Mouse (Mus musculus) embryo, embryonic 9.5 days (tissue): ENCODE measurements around the gene Ugt1a1.
"Not testable (repeated sequence)": the region's sequence is repeated elsewhere in the genome, so short reads cannot be mapped to it uniquely, and the experiment has no call there.

ENCODE experiments used
- DNase-seq: peaks from one replicate; pipeline ENCODE4 v3.0.0-alpha.2; 2017; ENCODE audit errors: extremely low spot score

Ugt1a1 gene

DNA sequence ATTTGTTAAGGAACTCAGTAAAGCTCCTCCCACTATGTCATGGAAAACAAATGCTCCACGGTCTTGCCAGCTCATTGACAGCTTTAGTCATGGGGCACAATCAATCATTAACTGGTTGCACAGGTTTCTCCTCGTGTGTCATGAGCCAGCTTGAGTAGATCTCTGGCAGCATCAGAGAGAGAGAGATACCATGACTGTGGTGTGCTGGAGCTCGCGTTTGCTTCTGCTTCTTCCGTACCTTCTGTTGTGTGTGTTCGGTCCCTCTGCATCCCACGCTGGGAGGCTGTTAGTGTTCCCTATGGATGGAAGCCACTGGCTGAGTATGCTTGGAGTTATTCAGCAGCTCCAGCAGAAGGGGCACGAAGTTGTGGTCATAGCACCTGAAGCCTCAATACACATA, at the start of gene Ugt1a1:
Gene Ugt1a1, plus strand, starts transcription at position 148 of the 400 bp plus-strand sequence.
- peak; percentile 25 for DNase-seq

DNA sequence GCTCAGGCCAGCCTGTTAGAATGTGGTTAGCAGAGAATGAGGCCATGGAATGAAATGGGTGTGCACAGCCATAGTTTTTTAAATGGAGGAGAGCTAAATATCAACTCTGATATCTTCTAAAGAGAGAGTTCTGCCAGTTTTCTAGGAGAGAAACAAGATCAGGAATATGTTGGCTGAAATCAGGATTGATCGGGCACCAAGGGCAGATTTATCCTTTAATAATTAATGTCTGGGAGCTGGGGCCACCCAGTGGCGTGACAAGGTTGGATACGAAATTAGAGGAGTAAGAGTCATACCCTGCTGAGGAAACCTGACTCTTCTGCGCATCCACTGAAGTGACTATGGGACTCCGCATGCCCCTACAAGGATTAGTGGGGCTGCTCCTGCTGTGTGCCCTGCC, 46.0 kb upstream of the Ugt1a1 start, which contains the start of gene Ugt1a5:
Gene Ugt1a5, plus strand, starts transcription at position 302 of the 400 bp plus-strand sequence.
- no peak for DNase-seq

DNA sequence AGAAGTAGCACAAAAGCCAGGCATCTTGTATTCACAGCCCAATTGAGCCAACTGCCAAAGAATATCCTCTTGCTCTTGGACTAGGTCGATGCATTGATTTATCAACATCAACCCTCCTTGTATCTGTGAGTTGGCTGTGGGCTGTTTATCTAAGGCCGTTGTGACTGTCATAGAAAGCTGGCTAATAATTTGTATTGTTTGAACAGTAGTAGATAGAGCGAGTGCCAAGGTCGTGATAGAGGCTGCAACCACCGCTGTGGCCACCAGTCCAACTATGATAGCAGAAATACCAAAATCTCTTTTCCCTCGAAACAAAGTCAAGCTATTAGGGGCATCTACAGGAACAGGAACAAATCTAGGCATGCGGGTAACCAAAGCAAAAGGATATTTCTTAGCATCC, 39.6 kb upstream of the Ugt1a1 start:
- DNase-seq, result not testable (repeated sequence)

DNA sequence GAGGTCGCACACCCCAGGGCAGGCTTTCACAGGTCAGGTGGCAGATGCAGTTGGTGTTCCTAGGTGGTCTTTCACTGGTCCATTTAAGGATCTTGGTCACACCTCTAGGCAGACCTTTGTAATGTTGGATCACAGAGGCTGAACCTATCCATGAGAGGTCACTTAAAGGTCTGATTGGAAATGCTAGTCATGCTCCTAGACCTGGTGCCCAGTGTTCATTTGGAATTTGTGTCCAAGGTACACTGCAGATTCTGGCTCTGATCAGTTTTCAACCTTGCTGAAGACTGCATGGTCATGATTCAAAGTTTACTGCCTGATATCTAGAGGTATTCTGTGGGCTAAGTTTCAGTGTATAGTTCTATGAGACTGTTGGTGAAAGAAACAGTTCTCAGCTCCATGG, 32.1 kb upstream of the Ugt1a1 start:
- DNase-seq, result no peak

DNA sequence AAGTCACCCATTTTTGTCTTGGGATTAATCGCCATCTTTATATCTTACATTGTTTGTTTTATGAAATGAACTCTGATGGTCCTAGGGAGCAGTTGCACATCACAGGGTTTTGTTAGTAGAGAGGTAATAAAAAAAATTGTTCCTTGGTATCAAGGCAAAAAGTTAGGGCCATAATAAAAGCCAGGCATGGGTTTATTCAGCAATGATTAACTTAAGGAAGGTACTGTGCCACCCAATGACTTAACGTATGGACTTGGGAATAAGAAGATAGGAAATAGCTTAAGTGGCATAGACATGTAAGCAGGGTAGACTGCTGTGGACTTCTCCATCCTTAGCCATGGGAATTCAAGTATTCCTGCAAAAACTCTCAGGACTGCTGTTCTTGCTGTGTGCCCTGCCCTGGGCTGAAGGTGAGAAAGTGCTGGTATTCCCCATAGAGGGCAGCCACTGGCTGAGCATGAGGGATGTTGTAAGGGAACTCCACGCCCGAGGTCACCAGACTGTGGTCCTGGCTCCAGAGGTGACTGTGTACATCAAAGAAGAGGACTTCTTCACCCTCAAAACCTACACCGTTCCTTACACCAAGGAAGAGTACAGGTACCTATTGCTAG, 25.3 kb upstream of the Ugt1a1 start:
- no peak for DNase-seq

DNA sequence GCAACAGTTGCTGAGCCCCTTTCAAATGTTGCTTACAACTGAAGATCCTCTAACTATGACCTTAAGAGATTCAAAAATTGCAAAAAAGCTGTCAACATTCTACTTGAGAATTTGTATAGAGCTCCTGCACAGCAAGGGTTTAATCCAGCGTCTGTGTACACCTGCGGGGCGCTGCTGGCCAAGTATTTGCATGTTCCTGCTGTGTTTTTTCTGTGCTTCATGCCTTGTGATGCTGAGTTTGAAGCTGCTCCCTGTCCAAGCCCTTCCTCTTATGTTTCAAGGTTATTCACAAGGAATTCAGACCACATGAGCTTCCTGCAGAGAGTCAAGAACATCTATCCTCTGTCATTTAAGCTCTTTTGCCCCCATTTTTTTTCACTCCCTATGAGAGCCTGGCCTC, 19.6 kb upstream of the Ugt1a1 start:
- no peak for DNase-seq

DNA sequence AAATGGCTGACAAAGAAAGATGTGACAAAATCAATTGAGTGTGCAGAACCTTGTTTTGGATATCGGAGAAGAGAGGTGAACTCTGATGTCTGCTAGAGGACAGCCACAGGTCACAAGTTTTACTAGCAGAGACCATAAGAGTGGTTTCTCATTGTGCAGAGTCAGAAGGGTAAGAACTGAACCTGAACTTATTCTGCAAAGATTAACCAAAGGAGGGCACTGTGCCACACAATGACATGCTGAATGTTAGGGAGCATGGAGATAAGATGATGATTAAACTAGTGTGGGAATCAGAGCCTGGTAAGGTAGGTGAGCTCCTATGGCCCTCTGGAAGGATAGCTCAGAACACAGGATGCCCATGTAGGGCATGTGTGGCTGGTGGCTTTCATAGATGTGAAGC, 16.1 kb upstream of the Ugt1a1 start:
- no peak for DNase-seq

DNA sequence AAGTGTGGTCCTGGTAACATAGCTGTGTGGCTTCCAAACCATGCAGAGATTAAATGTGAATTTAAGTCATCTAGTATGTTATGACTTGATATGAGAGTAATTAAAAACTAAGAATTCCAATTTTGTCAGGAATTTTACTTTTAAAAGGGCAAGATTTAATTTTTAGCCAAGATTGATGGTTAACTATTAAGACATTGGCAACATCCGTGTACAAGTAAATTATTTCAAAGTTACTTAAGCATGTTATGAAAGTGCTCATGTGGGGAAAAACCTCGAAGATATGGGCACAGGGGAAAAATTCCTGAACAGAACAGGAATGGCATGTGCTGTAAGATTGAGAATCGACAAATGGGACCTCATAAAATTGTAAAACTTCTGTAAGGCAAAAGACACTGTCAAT, 14.3 kb upstream of the Ugt1a1 start:
- DNase-seq, result no peak

DNA sequence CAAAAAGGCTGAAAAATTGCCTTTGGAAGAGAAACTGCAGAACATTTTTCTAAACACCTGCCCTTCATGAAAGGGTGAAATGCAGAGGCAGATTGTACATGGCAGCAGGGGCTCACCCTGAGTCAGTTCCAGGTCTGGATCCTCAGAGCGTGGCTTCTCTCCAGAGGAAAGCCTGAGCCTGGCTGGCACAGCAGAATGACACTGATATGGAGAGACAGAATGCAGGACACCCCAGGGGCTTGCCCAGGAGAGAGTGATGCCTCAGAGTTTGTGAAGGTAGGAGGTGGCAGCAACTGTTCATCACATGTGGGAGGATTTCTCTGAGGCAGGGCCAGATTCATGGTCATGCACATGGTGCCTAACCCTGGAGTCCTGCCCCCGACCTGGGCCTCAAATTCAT, 11.8 kb upstream of the Ugt1a1 start:
- DNase-seq, result no peak

DNA sequence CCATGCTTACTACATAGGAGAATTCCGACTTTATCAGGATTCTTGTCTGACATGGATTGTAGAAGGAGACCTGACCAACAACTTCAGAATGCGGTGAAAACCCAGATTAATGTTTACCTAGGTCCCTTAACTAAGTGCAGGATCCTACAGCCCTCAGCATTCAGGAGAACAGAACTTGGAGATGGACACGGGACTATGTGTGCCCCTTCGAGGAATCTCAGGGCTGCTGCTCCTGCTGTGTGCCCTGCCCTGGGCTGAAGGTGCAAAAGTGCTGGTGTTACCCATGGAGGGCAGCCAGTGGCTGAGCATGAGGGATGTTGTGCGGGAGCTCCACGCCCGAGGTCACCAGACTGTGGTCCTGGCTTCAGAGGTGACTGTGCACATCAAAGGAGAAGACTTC, 11.3 kb upstream of the Ugt1a1 start, which contains the start of gene Ugt1a2:
Gene Ugt1a2, plus strand, starts transcription at position 146 of the 400 bp plus-strand sequence.
- DNase-seq, result no peak

DNA sequence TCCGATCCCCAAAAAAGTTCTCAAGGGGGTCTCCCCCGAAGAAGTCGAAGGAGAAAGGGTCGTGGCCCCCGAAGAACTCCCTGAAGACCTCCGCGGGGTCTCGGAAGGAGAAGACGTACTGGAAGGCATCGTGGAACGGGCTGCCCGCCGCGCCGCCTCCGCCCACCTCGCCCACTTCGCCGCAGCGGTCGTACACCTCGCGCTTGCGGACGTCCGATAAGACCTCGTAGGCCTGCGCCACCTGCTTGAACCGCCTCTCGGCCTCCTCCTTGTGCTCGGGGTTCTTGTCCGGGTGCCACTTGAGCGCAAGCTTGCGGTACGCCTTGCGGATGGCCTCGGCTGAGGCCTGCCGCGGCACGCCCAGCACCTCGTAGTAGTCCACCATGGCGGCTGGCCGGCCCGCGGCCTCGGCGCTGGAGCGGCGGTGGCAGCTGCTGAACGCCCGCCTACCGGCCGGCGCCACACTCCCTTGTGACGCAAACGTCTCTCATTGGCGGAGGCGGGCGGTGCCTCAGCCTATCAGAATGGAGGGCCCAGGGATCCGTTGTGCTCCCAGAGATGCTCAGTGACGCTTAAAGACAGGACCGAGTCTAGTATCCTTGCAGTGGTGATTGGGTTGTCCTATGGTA, 6.4 kb upstream of the Ugt1a1 start, which contains the start of gene Dnajb3:
Gene Dnajb3, minus strand, starts transcription at position 489 of the 629 bp plus-strand sequence.
- peak; percentile 85 for DNase-seq

DNA sequence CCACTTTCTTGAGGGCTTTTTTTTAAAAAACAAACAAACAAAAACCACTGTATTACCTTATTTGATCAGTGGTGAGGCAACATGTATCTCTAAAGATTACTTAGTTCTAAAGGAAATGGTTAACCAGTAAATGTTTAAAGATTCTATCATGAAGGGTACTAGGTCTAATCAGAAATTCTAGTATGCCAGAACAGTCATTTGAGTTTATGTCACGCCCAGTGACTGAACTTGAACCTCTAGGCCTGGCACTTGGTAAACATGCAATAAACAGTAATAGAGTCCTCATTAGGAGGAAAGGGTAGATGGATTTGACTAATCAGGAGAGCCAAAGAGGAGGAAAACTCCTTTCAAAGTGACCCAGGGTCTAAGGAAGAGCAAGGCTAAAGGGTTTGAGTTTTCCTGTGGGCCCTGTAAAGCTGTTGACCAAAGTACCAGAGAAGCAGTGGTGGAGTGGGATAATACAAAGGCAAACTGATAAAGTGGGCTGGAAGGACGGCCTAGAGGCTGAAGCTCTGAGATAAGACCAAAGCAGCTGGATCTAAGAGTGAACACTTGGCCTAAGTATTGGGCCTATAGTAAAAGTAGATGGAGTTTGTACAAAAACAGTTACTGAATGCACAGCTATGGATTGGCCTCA, 4.8 kb upstream of the Ugt1a1 start:
- DNase-seq, result no peak

DNA sequence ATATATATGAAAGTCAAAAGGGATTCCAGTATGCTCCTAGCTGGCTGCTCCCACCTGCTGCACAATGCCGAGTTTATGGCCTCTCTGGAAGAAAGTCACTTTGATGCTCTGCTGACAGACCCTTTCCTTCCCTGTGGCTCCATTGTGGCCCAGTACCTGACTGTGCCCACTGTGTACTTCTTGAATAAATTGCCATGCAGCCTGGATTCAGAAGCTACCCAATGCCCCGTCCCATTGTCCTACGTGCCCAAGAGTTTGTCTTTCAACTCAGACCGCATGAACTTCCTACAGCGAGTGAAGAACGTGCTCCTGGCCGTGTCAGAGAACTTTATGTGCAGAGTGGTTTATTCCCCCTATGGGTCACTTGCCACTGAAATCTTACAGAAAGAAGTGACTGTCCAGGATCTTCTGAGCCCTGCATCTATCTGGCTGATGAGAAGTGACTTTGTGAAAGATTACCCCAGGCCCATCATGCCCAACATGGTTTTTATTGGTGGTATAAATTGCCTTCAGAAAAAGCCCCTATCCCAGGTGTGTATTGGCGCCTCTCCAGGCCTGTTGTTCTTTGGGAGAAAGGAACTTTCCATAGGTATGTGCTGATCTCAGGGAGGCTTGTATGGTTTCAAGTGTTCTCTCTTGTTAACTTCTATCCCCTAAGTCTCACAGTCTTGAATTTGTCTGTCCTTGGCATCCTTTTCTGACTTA, 734 bp downstream of the Ugt1a1 start:
- peak; percentile 20 for DNase-seq

DNA sequence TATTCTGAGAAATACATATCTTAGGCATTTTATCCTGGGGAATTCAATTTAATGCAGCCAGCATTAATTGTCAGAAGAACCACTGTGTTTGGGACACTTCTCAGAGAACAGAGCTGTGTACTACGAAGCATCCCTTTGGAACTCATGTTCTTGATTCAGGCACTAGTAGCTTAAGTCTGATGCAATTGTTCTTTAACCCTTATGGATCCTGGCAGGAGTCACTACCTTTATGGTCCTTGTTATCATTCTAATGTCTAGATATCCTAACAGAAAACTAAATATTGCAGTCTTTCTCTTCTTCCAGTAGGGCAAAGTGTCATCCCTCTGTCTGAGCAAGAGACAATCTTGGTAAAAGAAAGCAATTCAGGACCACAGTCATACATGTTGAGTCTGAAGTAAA, 1.3 kb downstream of the Ugt1a1 start:
- no peak for DNase-seq

DNA sequence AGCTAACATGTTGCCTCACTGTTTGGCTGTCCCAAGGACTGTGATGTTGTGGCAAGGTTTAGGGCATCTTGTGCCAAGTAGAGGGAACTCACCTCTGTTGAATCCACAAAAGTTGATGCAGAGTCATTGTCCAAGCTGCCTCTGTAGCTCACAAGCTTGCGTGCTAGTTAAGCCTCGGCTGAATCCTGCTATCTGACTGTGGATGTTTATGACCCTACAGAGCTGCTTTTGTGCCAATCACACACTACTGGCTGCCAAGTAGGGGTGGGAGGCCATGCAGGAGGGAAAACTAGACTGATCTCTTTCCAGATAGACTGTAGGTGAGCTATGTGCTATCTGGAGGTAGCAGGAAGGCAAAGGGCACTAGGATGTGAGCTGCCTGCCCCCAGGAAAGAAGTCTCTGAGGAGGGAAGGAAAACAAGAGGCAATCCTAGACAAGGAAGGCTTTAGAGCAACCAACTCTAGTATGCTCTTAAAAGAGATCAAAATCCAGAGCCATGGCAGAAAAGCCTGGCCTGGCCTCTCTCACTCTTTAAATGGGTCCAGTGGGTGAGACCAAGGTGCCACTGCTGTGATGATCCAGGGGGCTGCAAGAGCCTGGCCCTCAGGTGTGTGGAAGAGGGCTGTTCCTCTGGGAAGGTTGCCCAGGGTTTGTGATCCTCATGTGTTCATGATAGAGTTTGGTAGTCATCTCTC, 2.2 kb downstream of the Ugt1a1 start:
- DNase-seq, result peak; percentile 24

DNA sequence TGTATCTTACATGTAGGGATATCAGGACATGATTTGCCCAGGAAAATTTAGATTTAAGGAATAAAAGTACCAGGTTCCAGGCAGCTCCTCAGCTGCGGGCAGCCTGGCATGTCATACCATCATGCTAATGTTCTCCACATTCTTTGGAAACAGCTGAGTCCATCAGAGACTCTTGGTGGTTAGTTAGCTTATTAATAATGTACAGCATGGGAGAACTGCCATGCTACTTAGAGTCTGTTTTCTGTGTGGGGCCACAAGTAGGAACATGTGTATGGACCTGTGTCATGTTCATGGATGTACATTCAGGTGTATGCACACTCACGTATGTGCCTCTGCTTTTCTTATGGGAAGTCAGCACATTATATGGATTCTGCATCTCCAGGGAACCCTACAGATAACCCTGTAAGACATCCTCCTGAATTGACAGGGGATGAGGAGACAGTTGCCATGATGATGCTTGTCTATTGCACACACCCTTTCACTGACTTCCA, 2.7 kb downstream of the Ugt1a1 start:
- DNase-seq, result no peak

DNA sequence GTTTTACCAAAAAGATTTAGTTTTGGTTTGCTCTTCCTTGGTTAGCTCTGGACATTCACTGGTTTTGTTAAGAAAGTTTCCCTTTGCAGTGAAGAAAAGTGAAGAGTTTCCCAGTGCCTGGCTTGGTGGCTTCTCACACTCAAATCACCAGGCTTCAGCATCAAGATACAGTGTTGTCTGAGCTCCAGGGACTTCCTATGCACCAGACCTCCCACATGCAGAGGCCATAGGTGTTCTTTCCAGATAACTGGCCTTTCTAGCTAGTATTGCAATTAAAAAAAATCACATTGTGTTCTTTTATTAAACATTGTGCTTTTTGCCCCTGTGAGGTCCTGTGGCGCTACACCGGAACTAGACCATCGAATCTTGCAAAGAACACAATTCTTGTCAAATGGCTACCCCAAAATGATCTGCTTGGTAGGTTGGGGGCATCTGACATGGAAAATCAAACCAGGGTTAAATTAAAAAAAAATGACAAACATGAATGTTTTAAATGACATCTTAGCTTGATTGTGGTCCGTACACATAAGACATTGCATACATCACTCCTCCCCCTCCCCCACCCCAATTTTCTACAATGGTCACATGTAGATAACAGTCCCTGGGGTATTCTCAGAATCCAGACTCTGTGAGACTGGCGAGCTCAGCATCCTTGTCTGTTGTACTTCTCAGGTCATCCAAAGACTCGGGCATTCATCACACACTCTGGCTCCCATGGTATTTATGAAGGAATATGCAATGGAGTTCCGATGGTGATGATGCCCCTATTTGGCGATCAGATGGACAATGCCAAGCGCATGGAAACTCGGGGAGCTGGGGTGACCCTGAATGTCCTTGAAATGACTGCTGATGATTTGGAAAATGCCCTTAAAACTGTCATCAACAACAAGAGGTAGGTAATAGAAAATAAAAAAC, 4.0 kb downstream of the Ugt1a1 start:
- peak; percentile 10 for DNase-seq

DNA sequence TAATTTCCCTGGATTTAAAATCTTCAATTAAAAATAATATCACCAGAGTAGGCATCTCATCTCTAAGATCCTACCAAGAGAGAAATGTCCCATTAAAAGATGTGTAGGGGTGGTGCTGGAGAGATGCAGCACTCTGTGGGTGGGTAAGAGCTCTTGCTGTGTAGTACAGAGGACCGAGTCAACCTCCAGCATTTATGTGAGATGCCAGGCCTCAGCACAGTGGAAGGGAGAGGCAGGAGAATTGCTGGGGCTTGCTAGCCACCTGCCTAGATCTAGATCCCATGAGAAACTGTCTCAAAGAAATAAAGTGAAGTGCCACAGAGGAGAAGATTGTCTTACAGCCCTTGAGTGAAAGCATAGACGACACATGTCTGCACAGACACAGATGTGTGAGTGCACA, 4.8 kb downstream of the Ugt1a1 start:
- DNase-seq, result peak; percentile 8

DNA sequence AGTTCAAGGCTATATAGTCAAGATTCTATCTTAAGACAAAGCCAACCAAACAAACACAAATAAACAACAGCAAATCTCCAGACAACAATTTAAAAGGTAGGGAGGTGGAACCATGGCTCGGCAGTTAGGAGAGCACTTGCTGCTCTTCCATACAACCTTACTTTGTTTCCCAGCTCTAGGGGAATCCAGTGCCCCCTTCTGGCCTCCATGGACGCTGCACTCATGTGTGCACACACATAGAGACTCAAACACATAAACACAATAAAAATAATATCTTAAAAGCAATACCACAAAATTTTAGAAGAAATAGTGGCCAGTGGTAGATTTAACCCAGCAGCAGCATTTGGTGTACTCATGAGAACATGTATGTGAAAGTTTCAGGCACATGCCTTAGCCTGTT, 5.4 kb downstream of the Ugt1a1 start:
- DNase-seq, result peak; percentile 17

DNA sequence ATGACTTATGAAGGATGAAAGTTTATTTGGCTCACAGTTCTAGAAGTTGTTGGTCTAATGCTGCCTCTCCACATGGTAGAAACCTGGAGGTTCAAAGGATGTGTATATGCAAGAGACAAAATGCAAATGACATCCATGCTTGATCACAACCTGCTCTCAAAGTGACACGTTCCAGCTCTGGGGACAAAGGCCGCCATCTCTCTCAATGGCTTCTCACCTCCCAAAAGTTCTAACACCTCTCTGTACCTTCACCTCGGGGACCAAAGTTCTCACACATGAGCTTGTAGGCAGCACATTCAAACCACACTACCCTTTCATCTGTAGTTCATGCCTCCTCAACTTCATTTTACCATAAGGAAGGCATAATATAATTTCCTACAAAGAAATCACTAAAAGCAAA, 5.8 kb downstream of the Ugt1a1 start:
- peak; percentile 1 for DNase-seq

DNA sequence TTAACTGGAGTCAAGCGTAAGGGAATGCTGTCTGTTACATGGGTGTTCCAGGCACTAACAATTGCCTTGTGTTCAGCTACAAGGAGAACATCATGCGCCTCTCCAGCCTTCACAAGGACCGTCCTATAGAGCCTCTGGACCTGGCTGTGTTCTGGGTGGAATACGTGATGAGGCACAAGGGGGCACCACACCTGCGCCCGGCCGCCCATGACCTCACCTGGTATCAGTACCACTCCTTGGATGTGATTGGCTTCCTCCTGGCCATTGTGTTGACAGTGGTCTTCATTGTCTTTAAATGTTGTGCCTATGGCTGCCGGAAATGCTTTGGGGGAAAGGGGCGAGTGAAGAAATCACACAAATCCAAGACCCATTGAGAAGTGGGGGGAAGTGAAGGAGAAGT, 6.3 kb downstream of the Ugt1a1 start:
- DNase-seq, result peak; percentile 22
